Mouse (Mus musculus) R1 (cell line): Measurements from ENCODE around the gene Abracl.
A peak's percentile ranks its signal among the peaks of the same experiment; 100 is the strongest.

ENCODE experiments used
- DNase-seq: peaks from one replicate; pipeline ENCODE4 v3.0.0-alpha.2; 2018; ENCODE audit warnings: low read depth, low spot score

Gene Abracl

GRCm38 (mm10) chr10:18022312-18022711, 776 bp downstream of the Abracl start:
- DNase-seq: peak; percentile 82

GRCm38 (mm10) chr10:18021576-18022311, 1.3 kb downstream of the Abracl start:
- peak; percentile 22 for DNase-seq

- no peak for DNase-seq
These were observed 2.2 kb downstream of the Abracl start for GRCm38 (mm10) chr10:18020846-18021245.

GRCm38 (mm10) chr10:18020443-18020842, 2.6 kb downstream of the Abracl start:
- no peak for DNase-seq

- DNase-seq: no peak
These were observed 11.3 kb downstream of the Abracl start for GRCm38 (mm10) chr10:18011761-18012160.

GRCm38 (mm10) chr10:18009744-18010143, 13.3 kb downstream of the Abracl start:
- DNase-seq: no peak

- no peak for DNase-seq
These were observed 15.0 kb downstream of the Abracl start for GRCm38 (mm10) chr10:18008118-18008517.

GRCm38 (mm10) chr10:18007243-18007642, 15.8 kb downstream of the Abracl start:
- DNase-seq: no peak

- no peak for DNase-seq
These were observed 16.3 kb downstream of the Abracl start for GRCm38 (mm10) chr10:18006756-18007155.

GRCm38 (mm10) chr10:18005136-18005955, 17.7 kb downstream of the Abracl start:
- no peak for DNase-seq

GRCm38 (mm10) chr10:18003966-18004637, 19.0 kb downstream of the Abracl start:
- no peak for DNase-seq

GRCm38 (mm10) chr10:17990576-17990975, 32.5 kb downstream of the Abracl start:
- DNase-seq: no peak

- DNase-seq: no peak
These were observed 34.0 kb downstream of the Abracl start for GRCm38 (mm10) chr10:17989136-17989535.

- no peak for DNase-seq
These were observed 35.2 kb downstream of the Abracl start for GRCm38 (mm10) chr10:17987823-17988423.

GRCm38 (mm10) chr10:17983313-17983712, 39.8 kb downstream of the Abracl start:
- DNase-seq: no peak

GRCm38 (mm10) chr10:17966090-17966489, 57.0 kb downstream of the Abracl start:
- DNase-seq: no peak
